Mouse (Mus musculus): Measurements from ENCODE around the gene F7. TPM values are rescaled to one million over a fixed set of nuclear protein-coding genes. Genes with fewer than 3 reads are reported as not detected.
A peak's percentile ranks its signal among the peaks of the same experiment; 100 is the strongest.

F7 gene
- 0.07 TPM in 1 of 2 replicates, not detected in the other for polyA plus RNA-seq (2015; fragmentation: Nextera tagmentation; extraction: Ambion mirVana)

DNA sequence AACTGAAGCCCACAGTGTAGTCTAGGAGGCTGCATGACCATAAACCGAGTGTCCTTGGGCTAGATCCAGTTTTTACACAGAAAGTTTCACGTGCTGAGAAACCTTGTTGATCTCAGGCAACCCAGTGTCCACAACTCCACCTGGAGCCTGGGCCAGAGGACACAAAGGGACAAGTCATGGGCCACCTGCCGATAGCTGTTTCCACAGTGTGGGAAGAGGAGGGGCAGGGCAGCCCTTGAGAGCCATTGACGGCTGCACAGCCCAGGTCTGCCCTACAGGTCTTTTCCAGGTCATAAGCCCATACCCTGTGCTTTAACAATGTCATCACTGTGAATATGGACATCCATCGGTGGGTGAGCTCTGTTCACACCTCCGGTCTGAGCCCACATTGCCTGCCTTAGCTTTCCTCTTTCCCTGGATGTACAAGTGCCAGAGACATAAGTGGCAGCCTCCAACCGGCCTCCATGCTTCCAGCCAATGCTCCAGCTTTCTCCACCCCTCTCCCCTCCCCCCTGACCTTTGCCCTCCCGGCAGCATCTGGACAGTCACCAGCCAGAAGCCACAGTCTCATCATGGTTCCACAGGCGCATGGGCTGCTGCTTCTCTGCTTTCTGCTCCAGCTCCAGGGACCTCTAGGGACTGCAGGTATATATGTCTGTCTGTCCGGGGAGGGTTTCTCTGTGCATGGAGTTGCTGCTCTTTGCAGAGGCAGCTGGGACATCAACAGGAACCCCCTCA is at the start of gene F7:
TSS of gene F7 (plus strand) at position 548 of the 738 bp plus-strand sequence.
- ATAC-seq: peak; percentile 38; the same call in 1 of the 2 replicates
- H3K9ac ChIP-seq (ENCODE audit: low read depth, low read length): no peak within 1 kb of the TSS

DNA sequence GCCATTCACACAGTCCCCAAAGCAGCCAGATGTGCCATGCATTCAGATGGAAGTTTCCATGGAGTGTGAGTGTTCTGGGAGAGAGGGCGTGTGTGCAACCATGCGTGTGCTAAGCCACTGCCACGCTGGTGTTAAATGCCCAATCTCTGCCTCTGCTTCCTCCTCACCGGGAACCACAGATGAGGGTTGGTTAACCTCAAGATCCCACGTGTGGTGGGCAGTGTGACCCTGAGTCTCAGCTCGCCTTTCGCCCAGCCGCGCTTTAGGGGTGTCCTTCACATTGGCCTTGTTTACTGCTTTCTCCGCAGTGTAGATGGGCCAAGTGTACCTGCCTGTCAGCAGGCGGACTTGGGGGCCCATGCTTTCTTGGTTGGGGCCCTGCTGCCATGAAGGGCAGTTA is 49.5 kb upstream of the F7 start:
- H3K4me1 ChIP-seq (ENCODE audit: control insufficient read depth, insufficient read depth, low read depth, low read length): no peaks in the 10 kb centered on the region
- no peak for ATAC-seq
- peaks cover 26% of the 10 kb centered on the region for H3K36me3 ChIP-seq (ENCODE audit: control insufficient read depth, insufficient read depth, low read length)
- H3K27me3 ChIP-seq (replicated peaks; ENCODE audit: control insufficient read depth, insufficient read depth, low read length): no peaks in the 10 kb centered on the region
- no peak overlapping the region for H3K27ac ChIP-seq (ENCODE audit: low read depth, low read length)
- no peaks in the 10 kb centered on the region for H3K9me3 ChIP-seq (ENCODE audit: control insufficient read depth, low read length)
- H3K4me3 ChIP-seq (ENCODE audit: low read length): no peak overlapping the region
- no peak overlapping the region for H3K4me2 ChIP-seq (ENCODE audit: low read length)
- H3K9ac ChIP-seq (ENCODE audit: low read depth, low read length): no peak overlapping the region
- WGBS: 85% methylated on average over 11 of the region's 11 CpGs

More for the DNA sequence above, at the start of gene F7:
- Histone ChIP-seq H3K27me3 (replicated peaks; ENCODE audit: control insufficient read depth, insufficient read depth, low read length) (no peaks in the 10 kb centered on the region), H3K4me3 (ENCODE audit: low read length) (no peak within 1 kb of the TSS), H3K9me3 (ENCODE audit: control insufficient read depth, low read length) (no peaks in the 10 kb centered on the region), H3K27ac (ENCODE audit: low read depth, low read length) (no peak within 1 kb of the TSS), H3K4me1 (ENCODE audit: control insufficient read depth, insufficient read depth, low read depth, low read length) (no peaks in the 10 kb centered on the region), H3K4me2 (ENCODE audit: low read length) (no peak within 1 kb of the TSS), H3K36me3 (ENCODE audit: control insufficient read depth, insufficient read depth, low read length) (peaks cover 4% of the 10 kb centered on the region; the same call in 1 of the 2 replicates)
- 70% methylated on average over 10 of the region's 10 CpGs for WGBS

DNA sequence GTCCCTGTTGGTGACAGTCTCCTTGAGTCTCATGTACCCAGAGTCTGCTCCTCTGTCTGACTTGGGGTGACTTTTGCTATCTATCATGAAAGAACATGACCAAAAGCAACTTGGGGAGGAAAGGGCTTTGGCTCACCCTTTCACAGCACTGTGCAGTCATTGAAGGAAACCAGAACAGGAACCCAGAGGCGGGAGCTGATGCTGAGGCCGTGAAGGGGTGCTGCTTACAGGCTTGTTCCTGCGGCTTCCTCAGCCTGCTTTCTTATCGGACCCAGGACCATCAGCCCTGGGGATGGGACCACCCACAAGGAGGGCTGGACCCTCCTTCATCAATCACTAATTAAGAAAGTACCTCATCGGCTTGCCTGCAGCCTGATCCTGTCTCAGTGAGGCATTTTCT is 49.1 kb upstream of the F7 start:
- 64% methylated on average over 5 of the region's 5 CpGs for WGBS
- Histone ChIP-seq H3K36me3 (ENCODE audit: control insufficient read depth, insufficient read depth, low read length) (peaks cover 28% of the 10 kb centered on the region), H3K4me3 (ENCODE audit: low read length) (no peak overlapping the region), H3K9ac (ENCODE audit: low read depth, low read length) (no peak overlapping the region), H3K9me3 (ENCODE audit: control insufficient read depth, low read length) (no peaks in the 10 kb centered on the region), H3K27ac (ENCODE audit: low read depth, low read length) (no peak overlapping the region), H3K4me2 (ENCODE audit: low read length) (no peak overlapping the region), H3K4me1 (ENCODE audit: control insufficient read depth, insufficient read depth, low read depth, low read length) (no peaks in the 10 kb centered on the region), H3K27me3 (replicated peaks; ENCODE audit: control insufficient read depth, insufficient read depth, low read length) (no peaks in the 10 kb centered on the region)
- ATAC-seq: no peak

DNA sequence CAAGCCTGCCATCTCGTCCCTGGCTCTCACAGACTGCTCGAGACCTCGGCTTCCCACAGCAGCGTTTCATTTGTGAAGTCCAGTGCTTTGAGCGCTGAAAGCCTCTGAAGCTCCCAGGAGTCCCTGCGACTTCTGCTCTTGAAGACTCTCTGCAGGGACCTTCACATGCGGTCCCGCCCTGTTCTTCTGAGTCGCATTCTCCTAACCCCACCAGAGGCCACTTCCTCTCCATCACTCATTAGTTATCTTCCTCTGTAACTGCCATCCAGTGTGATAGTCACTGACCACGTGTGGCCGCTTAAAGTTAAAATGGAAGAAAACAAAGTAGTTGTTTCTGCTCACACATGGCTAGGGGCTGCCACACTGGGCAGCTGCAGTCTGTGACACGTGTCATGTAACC is 48.5 kb upstream of the F7 start:
- ATAC-seq: no peak
- Histone ChIP-seq H3K9me3 (ENCODE audit: control insufficient read depth, low read length) (no peaks in the 10 kb centered on the region), H3K4me1 (ENCODE audit: control insufficient read depth, insufficient read depth, low read depth, low read length) (no peaks in the 10 kb centered on the region), H3K4me2 (ENCODE audit: low read length) (no peak overlapping the region), H3K27me3 (replicated peaks; ENCODE audit: control insufficient read depth, insufficient read depth, low read length) (no peaks in the 10 kb centered on the region), H3K4me3 (ENCODE audit: low read length) (no peak overlapping the region), H3K36me3 (ENCODE audit: control insufficient read depth, insufficient read depth, low read length) (peaks cover 28% of the 10 kb centered on the region), H3K27ac (ENCODE audit: low read depth, low read length) (no peak overlapping the region), H3K9ac (ENCODE audit: low read depth, low read length) (no peak overlapping the region)
- WGBS: 84% methylated on average over 12 of the region's 12 CpGs

DNA sequence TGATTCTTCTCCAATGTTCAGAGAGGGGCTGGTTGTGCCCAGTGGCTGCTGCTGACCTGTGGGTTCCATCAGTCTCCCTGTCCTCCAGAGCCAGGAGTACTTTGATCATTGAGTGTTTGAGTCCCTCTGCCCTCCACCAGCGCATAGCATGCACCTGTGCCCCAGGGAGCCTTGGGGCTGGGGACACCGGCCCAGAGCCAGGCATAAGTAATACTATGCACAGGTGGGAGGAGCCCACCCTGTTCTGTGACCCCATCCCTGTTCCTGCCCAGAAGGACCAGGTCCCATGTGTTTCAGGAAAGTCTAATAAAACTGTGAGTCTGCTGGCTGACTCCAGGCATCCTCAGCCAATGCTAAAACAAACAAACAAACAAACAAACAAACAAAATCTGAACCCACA is 47.5 kb upstream of the F7 start:
- ATAC-seq: no peak
- H3K36me3 ChIP-seq (ENCODE audit: control insufficient read depth, insufficient read depth, low read length): peaks cover 28% of the 10 kb centered on the region
- H3K27me3 ChIP-seq (replicated peaks; ENCODE audit: control insufficient read depth, insufficient read depth, low read length): no peaks in the 10 kb centered on the region
- no peak overlapping the region for H3K9ac ChIP-seq (ENCODE audit: low read depth, low read length)
- no peak overlapping the region for H3K4me2 ChIP-seq (ENCODE audit: low read length)
- H3K27ac ChIP-seq (ENCODE audit: low read depth, low read length): no peak overlapping the region
- H3K4me3 ChIP-seq (ENCODE audit: low read length): no peak overlapping the region
- WGBS: 62% methylated on average over 2 of the region's 2 CpGs
- no peaks in the 10 kb centered on the region for H3K9me3 ChIP-seq (ENCODE audit: control insufficient read depth, low read length)
- H3K4me1 ChIP-seq (ENCODE audit: control insufficient read depth, insufficient read depth, low read depth, low read length): no peaks in the 10 kb centered on the region

DNA sequence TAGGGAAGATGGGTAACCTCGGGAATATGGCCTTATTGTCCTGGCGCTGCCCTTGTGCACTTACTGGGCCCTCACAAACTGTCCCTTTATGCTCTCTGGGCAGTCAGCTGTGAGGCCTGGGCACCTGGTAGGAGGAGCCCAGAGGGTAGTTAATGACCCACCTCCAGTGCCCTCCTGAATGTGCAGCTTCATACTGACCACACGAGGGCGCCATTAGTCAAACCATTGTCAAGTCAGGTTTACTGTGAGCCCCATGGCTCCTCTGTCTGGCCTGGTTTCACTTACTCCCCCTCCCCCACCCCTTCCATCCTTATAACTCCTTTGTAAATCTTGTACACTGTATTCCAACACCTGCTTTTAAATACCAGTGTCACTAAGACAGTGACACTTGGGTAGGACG is 47.1 kb upstream of the F7 start:
- Histone ChIP-seq H3K36me3 (ENCODE audit: control insufficient read depth, insufficient read depth, low read length) (peaks cover 28% of the 10 kb centered on the region), H3K9ac (ENCODE audit: low read depth, low read length) (no peak overlapping the region), H3K4me2 (ENCODE audit: low read length) (no peak overlapping the region), H3K27me3 (replicated peaks; ENCODE audit: control insufficient read depth, insufficient read depth, low read length) (no peaks in the 10 kb centered on the region), H3K4me3 (ENCODE audit: low read length) (no peak overlapping the region), H3K27ac (ENCODE audit: low read depth, low read length) (no peak overlapping the region), H3K4me1 (ENCODE audit: control insufficient read depth, insufficient read depth, low read depth, low read length) (no peaks in the 10 kb centered on the region), H3K9me3 (ENCODE audit: control insufficient read depth, low read length) (no peaks in the 10 kb centered on the region)
- 34% methylated on average over 5 of the region's 5 CpGs for WGBS
- peak; percentile 46 for ATAC-seq

DNA sequence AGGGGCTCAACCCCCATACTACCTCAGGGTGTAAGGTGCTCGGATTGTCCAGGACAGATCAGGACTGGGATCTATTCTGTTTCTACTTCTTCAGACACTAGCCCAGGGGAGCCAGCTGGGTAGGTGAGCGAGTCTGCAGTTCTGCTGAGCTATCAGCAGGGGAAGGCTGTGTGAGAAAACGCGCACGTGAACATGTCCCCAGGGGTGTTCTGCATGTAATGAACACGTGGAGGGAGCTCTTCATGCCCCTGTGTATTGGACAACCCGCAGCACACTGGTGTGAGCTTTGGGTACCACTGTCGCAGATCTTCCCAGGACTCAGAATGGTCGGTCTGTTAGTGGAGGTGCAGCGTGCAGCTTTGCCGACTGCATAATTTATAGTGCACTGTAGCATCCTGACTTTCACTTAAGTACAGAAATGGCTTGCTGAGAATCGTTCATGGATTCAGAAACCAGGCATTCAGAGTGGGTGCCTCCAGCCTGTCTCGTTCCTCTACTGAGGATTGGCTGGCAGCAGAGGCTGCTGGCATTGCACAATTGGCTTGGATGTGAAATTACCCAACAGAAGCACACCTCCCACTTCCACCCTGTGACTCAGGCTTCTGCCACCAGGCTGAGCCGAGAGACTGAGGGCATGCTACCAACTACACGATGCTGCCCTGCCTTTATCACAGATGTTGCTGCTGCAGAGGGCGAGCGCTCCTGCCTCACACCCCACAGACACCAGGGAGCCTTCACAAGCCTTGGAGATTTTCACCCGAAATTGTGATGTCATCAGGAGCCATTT is 42.0 kb upstream of the F7 start:
- Histone ChIP-seq H3K4me3 (ENCODE audit: low read length) (no peak overlapping the region), H3K4me1 (ENCODE audit: control insufficient read depth, insufficient read depth, low read depth, low read length) (no peaks in the 10 kb centered on the region), H3K27me3 (replicated peaks; ENCODE audit: control insufficient read depth, insufficient read depth, low read length) (no peaks in the 10 kb centered on the region), H3K4me2 (ENCODE audit: low read length) (no peak overlapping the region), H3K27ac (ENCODE audit: low read depth, low read length) (no peak overlapping the region), H3K36me3 (ENCODE audit: control insufficient read depth, insufficient read depth, low read length) (peaks cover 26% of the 10 kb centered on the region), H3K9ac (ENCODE audit: low read depth, low read length) (no peak overlapping the region), H3K9me3 (ENCODE audit: control insufficient read depth, low read length) (no peaks in the 10 kb centered on the region)
- 75% methylated on average over 18 of the region's 18 CpGs for WGBS
- peak; percentile 40; the same call in 1 of the 2 replicates for ATAC-seq

DNA sequence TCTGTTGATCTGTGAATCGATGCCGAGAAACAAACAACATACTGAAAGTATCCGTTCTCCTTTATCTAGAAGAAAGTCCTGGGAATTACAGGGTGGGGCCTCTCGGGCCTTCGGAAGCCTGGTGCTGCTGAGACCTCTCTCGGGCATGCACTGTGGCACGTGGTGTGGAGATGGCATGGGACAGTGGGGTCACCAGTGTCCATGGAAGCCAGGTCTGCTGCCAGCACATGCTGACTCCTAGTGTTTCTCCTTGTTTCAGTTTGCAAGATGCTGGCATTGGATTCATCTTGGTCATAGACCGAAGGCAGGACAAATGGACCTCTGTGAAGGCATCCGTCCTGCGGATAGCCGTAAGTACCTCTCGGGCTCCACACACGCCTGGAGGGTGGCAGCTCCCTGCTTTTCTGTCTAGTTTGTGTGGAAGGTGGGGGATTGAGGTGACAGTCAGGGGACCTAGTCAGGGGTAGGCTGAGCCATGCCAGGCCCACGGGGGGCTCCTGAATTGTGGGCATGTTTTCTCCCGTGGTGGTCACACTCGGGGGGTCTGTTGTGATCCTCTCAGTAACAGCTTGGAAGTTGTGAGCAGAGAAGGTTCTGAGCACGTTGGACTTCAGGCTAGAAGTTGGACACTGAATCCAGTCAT is 41.1 kb upstream of the F7 start:
- Histone ChIP-seq H3K27me3 (replicated peaks; ENCODE audit: control insufficient read depth, insufficient read depth, low read length) (no peaks in the 10 kb centered on the region), H3K36me3 (ENCODE audit: control insufficient read depth, insufficient read depth, low read length) (peaks cover 19% of the 10 kb centered on the region), H3K4me1 (ENCODE audit: control insufficient read depth, insufficient read depth, low read depth, low read length) (no peaks in the 10 kb centered on the region), H3K4me2 (ENCODE audit: low read length) (no peak overlapping the region), H3K9me3 (ENCODE audit: control insufficient read depth, low read length) (no peaks in the 10 kb centered on the region), H3K9ac (ENCODE audit: low read depth, low read length) (no peak overlapping the region), H3K4me3 (ENCODE audit: low read length) (no peak overlapping the region), H3K27ac (ENCODE audit: low read depth, low read length) (no peak overlapping the region)
- ATAC-seq: no peak
- 91% methylated on average over 17 of the region's 17 CpGs for WGBS

DNA sequence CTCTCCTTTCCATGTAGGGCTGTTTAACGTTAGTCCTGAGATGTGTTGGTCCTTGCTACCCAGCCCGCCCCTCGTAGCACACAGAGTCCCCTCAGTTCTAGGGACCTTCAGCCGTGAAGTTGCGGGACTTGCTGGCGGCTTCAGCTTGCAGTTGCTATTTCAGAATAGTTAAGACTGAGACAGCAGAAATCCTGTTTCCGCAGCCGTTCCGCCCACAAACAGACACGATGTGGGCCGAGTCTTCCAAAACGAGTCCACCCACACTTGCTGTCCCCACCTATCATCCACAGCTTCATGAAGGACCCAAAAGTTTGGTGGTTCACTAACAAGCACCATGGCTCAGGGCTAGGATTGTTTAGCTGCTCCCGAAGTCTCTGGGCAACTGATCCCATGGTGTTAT is 40.6 kb upstream of the F7 start:
- ATAC-seq: no peak
- no peak overlapping the region for H3K27ac ChIP-seq (ENCODE audit: low read depth, low read length)
- no peak overlapping the region for H3K9ac ChIP-seq (ENCODE audit: low read depth, low read length)
- no peak overlapping the region for H3K4me2 ChIP-seq (ENCODE audit: low read length)
- no peaks in the 10 kb centered on the region for H3K27me3 ChIP-seq (replicated peaks; ENCODE audit: control insufficient read depth, insufficient read depth, low read length)
- peaks cover 17% of the 10 kb centered on the region for H3K36me3 ChIP-seq (ENCODE audit: control insufficient read depth, insufficient read depth, low read length)
- WGBS: 93% methylated on average over 13 of the region's 13 CpGs
- no peak overlapping the region for H3K4me3 ChIP-seq (ENCODE audit: low read length)
- no peaks in the 10 kb centered on the region for H3K9me3 ChIP-seq (ENCODE audit: control insufficient read depth, low read length)
- H3K4me1 ChIP-seq (ENCODE audit: control insufficient read depth, insufficient read depth, low read depth, low read length): no peaks in the 10 kb centered on the region
